ENCODE assay signal across 23 mouse cellular contexts in the genomic region with DNA sequence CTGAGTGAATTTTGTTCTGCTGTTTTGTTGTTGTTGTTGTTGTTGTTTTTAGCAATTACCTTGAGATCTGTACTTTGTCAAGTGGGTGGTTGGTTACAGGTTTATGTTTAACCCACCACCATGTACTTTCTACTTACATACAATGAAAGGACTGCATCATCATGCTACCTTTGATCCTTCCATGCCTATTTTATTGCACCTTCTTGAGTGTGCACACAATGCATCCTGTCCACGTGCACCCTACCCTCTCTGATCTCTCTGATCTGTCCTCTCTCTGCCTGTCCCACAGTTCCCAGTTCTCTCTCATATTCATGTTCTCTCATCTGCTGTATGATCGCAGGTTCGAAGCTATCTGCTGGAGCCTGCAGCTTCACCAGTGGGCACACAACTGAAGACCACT. TPM values are rescaled to one million over a fixed set of nuclear protein-coding genes. Genes with fewer than 3 reads are reported as not detected.
"Had no signal": no experiment of that assay in that cellular context is flagged by ENCODE, and none has a peak within 500 bp of the region (broad histone marks: within the 10 kb centered on the region; RNA-seq: fewer than 3 reads in every experiment).

No protein-coding gene starts in this region.

- H3K4me1 ChIP-seq: liver, embryonic 13.5 days had no signal

- DNase-seq: gastrocnemius, postnatal 14 days; gastrocnemius, postnatal 36 days; heart, adult 18-20 months; heart, postnatal 10 days; heart, postnatal 36 days; kidney, adult 18-20 months; kidney, adult 8-10 months; kidney, postnatal 10 days; kidney, postnatal 25 days; kidney, postnatal 4 days; liver; liver, embryonic 13.5 days had no signal

- H3K4me3 ChIP-seq: heart, embryonic 10.5 days; heart, embryonic 12.5 days; hindbrain, embryonic 13.5 days; hindbrain, embryonic 15.5 days; layer of hippocampus, adult 2 months; left cerebral cortex, adult 2 months; limb, embryonic 10.5 days; limb, embryonic 12.5 days; liver, embryonic 13.5 days had no signal

- H3K9ac ChIP-seq: heart, embryonic 12.5 days; hindbrain, embryonic 13.5 days; hindbrain, embryonic 15.5 days; limb, embryonic 12.5 days; liver, embryonic 13.5 days had no signal

- H3K27me3 ChIP-seq: heart, embryonic 12.5 days; hindbrain, embryonic 13.5 days; hindbrain, embryonic 15.5 days; limb, embryonic 12.5 days; liver, embryonic 13.5 days had no signal

- H3K4me2 ChIP-seq: heart, embryonic 12.5 days; hindbrain, embryonic 13.5 days; hindbrain, embryonic 15.5 days; limb, embryonic 12.5 days; liver, embryonic 11.5 days; liver, embryonic 13.5 days had no signal

- H3K27ac ChIP-seq: heart, embryonic 10.5 days; hindbrain, embryonic 13.5 days; hindbrain, embryonic 15.5 days; hindbrain, postnatal 0 days; layer of hippocampus, adult 2 months; left cerebral cortex, adult 2 months; limb, embryonic 10.5 days; limb, embryonic 12.5 days; liver, embryonic 13.5 days had no signal

- ATAC-seq: hindbrain, postnatal 0 days had no signal

- H3K9me3 ChIP-seq: heart, embryonic 10.5 days; heart, embryonic 12.5 days; hindbrain, embryonic 13.5 days; hindbrain, embryonic 15.5 days; limb, embryonic 10.5 days; liver, embryonic 13.5 days had no signal

- H3K36me3 ChIP-seq: heart, embryonic 10.5 days; heart, embryonic 12.5 days; hindbrain, embryonic 13.5 days; hindbrain, embryonic 15.5 days; limb, embryonic 10.5 days; limb, embryonic 12.5 days; liver, embryonic 13.5 days had no signal

RNA-seq across cellular contexts. Expression of gene Gas1, which starts 59.9 kb away (rescaled TPM):
- total RNA-seq: hematopoietic stem cell, adult 5-6 weeks had no signal
